Mouse (Mus musculus): ENCODE data around the gene Arid5a.

DNA sequence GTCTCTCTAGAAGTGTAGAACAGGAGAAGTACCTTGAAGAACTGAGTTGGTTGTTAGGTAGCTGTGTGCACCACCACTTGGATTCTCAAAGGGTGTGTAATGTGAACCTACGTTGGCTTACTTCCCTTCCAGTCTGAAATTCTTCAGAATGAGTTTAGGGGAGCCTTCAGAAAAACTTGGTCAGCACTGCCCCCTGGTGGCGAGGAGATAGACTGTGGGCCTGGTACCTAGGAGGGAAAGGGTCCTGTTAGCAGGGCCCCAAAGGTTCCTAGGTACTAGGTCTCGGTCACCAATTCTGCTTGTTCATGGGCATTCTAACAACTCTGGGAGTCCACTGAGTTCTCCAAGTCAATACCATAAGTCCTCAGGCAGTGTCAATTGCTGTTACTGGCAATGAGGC lies 28.3 kb upstream of the Arid5a start:
- no peak for TF ChIP-seq POLR2A (IDR thresholded peaks at IDR 0.05; ENCODE audit: insufficient read depth, low read length)
- peak; percentile 84 for TF ChIP-seq CTCF (IDR thresholded peaks at IDR 0.05; ENCODE audit: low read depth, low read length)
- no peak for TF ChIP-seq EP300 (IDR thresholded peaks at IDR 0.05; ENCODE audit: insufficient read depth, low read depth, low read length)

Data from ES-Bruce4 (cell line).